Mouse (Mus musculus): ENCODE measurements at regions not wholly inside any gene's neighbourhood (a gene's known extent, or its start where the extent isn't known, plus 50 kb on each side); places are given as distances from the start of the nearest gene placed in this dataset.

DNA sequence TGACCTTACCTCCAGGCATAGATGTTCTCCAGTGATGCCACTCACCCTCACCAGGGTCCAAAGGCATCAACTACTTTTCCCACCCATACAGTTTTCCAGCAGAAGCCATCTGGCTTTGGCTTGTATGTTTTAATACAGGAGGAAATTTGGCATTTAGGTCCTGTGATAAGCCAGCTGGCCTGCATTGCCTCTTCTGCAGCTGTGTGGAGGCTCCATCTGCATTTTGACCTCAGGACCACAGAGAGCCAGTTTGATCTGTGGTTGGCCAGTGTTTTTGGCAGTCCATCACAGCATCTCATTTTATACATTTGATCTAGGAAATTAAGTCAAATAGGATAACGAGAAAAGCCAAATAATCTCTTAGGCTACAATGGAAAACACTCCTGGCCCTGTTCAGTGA lies 315.1 kb upstream of the Sphkap start:
- TF ChIP-seq CTCF (conservative IDR thresholded peaks at IDR 0.05; ENCODE audit: low read length): no peak
- no peak for TF ChIP-seq POU5F1 (IDR thresholded peaks at IDR 0.05; ENCODE audit: borderline replicate concordance, low read length)

Data from E14TG2a.4 (cell line).